Mouse (Mus musculus) intestine, embryonic 14.5 days (tissue): Measurements from ENCODE around the gene Dnajb4. TPM values are rescaled to one million over a fixed set of nuclear protein-coding genes. Genes with fewer than 3 reads are reported as not detected.
"Not testable (repeated sequence)": the region's sequence is repeated elsewhere in the genome, so short reads cannot be mapped to it uniquely, and the experiment has no call there.

Experiments
- ATAC-seq: fragments of 200-750 bp; cut with Nextera tagmentation; replicated peaks from 2 replicates; pipeline ENCODE4 v1.8.0; 2017; ENCODE audit warnings: low read depth, moderate number of reproducible peaks, moderate TSS enrichment, moderate library complexity; ENCODE audit not compliant: low FRiP score, low TSS enrichment
- DNase-seq: peaks from one replicate; pipeline ENCODE4 v3.0.0-alpha.2; 2018; ENCODE audit warnings: low spot score
- H3K27ac ChIP-seq: fragments of 300-500 bp; sonication (generic); 2 replicates; pipeline ENCODE4 v1.5.1; 2014; ENCODE audit warnings: low read depth, mild to moderate bottlenecking, control low read depth
- H3K27me3 ChIP-seq: fragments of 300-500 bp; sonication (generic); replicated peaks from 2 replicates; pipeline ENCODE4 v1.6.1; 2014; ENCODE audit warnings: low read length, control low read depth; ENCODE audit not compliant: control insufficient read depth, insufficient read depth
- H3K36me3 ChIP-seq: fragments of 300-500 bp; sonication (generic); 2 replicates; pipeline ENCODE4 v1.6.1; 2014; ENCODE audit warnings: low read length, control low read depth; ENCODE audit not compliant: control insufficient read depth, insufficient read depth
- H3K4me1 ChIP-seq: fragments of 300-500 bp; sonication (generic); replicated peaks from 2 replicates; pipeline ENCODE4 v1.6.1; 2014; ENCODE audit warnings: low read length, control low read depth, mixed read lengths; ENCODE audit not compliant: control insufficient read depth, insufficient read depth
- H3K4me2 ChIP-seq: fragments of 300-500 bp; sonication (generic); 2 replicates; pipeline ENCODE4 v1.6.1; 2014; ENCODE audit warnings: low read length
- H3K4me3 ChIP-seq: fragments of 300-500 bp; sonication (generic); 2 replicates; pipeline ENCODE4 v1.5.1; 2014; ENCODE audit warnings: low read depth, low read length, control low read depth, mixed read lengths
- H3K9ac ChIP-seq: fragments of 300-500 bp; sonication (generic); 2 replicates; pipeline ENCODE4 v1.6.1; 2014; ENCODE audit warnings: mild to moderate bottlenecking, low read length
- H3K9me3 ChIP-seq: fragments of 300-500 bp; sonication (generic); 2 replicates; pipeline ENCODE4 v1.6.1; 2016; ENCODE audit warnings: low read length, control low read depth; ENCODE audit not compliant: control insufficient read depth
- WGBS: fragments of 180-500 bp; shearing (Covaris S2); extraction: QIAGEN DNeasy Blood & Tissue Kit; methylation state at CpG from one replicate; pipeline ENCODE4 v1.1.7; 2014; 5-methylcytosine and 5-hydroxymethylcytosine counted together
- polyA plus RNA-seq: library from polyadenylated mRNA; unstranded; fragments of >200 nt; fragmentation: Nextera tagmentation; extraction: Ambion mirVana; gene quantifications from 2 replicates; pipeline ENCODE4 v1.2.1, GENCODE M21; 2014

Dnajb4 gene
- 24.1 and 25.9 TPM in 2 replicates for polyA plus RNA-seq

GRCm38 (mm10) chr3:152209967-152210634, at the start of gene Dnajb4, which contains the start of gene Fubp1:
Dnajb4 (minus strand) TSS chr3:152210302.
Fubp1 (plus strand) TSS chr3:152210422.
- peak; percentile 96 for ATAC-seq
- WGBS: under 1% methylated on average over 85 of the region's 85 CpGs

GRCm38 (mm10) chr3:152259409-152259808, 49.3 kb upstream of the Dnajb4 start:
- H3K4me3 ChIP-seq, H3K27ac ChIP-seq, H3K9ac ChIP-seq, H3K4me2 ChIP-seq, H3K36me3 ChIP-seq, H3K4me1 ChIP-seq, H3K9me3 ChIP-seq, H3K27me3 ChIP-seq: not testable (repeated sequence)
- ATAC-seq: peak; percentile 68; the same call in 1 of the 2 replicates
- 37% methylated on average over 7 of the region's 9 CpGs for WGBS
- DNase-seq: peak; percentile 91

More at GRCm38 (mm10) chr3:152209967-152210634, at the start of gene Dnajb4, which contains the start of gene Fubp1:
- Histone ChIP-seq H3K9ac (peak within 1 kb of the TSS; percentile 100), H3K4me3 (peak within 1 kb of the TSS; percentile 98), H3K27ac (peak within 1 kb of the TSS; percentile 100), H3K36me3 (peaks cover 14% of the 10 kb centered on the region), H3K4me1 (peaks cover 27% of the 10 kb centered on the region), H3K27me3 (no peaks in the 10 kb centered on the region), H3K4me2 (peak within 1 kb of the TSS; percentile 95), H3K9me3 (no peaks in the 10 kb centered on the region)
- DNase-seq: peak; percentile 99

DNA sequence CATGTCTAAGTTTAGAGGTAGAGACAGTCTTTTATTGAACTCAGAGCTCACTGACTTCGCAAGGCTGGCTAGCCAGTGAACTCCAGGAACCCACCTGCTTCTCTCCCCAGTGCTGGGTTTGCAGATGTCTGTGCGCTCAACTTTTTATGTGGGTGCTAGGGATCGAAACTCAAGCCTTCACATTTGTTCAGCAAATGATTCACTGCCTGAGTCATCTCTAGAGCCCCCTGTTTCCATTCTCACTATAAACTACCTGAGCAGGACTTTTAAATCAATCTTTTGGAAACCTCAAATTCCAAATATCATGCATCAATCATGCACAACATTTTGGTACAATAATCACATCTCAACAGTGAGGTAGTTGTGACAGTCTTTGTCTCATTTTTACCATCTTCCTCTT, 47.4 kb upstream of the Dnajb4 start:
- H3K4me3 ChIP-seq: no peak overlapping the region
- ATAC-seq (no peak), DNase-seq (no peak)
- no peak overlapping the region for H3K4me2 ChIP-seq
- no peaks in the 10 kb centered on the region; the same call in 1 of the 2 replicates for H3K4me1 ChIP-seq
- 87% methylated on average over 3 of the region's 3 CpGs for WGBS
- H3K27ac ChIP-seq: no peak overlapping the region
- no peak overlapping the region for H3K9ac ChIP-seq
- no peaks in the 10 kb centered on the region for H3K27me3 ChIP-seq
- H3K9me3 ChIP-seq: no peaks in the 10 kb centered on the region
- no peaks in the 10 kb centered on the region for H3K36me3 ChIP-seq

DNA sequence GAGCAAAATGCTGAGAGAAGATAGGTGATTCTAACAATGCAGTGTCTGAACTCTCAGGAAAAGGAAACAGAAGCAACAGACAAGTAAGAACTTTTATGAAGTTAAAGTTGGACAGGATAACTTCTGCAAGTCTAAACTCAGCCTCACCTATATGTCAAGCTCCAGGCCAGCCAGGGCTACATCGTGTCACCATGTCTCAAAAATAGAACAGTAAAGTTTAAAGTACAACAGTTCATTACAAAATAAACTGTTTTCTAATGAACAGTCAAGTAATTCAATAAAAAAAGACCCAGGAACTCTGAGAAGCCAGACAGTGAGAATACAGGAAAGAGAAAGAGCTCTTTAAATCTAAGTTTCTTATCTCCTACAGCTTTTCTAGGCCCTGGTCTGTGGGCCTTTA, 40.4 kb upstream of the Dnajb4 start:
- DNase-seq (no peak), ATAC-seq (no peak)
- H3K4me2 ChIP-seq: no peak overlapping the region
- 82% methylated on average over 1 of the region's 1 CpGs for WGBS
- no peaks in the 10 kb centered on the region for H3K27me3 ChIP-seq
- no peaks in the 10 kb centered on the region; the same call in 1 of the 2 replicates for H3K4me1 ChIP-seq
- no peak overlapping the region for H3K4me3 ChIP-seq
- H3K36me3 ChIP-seq: peaks cover 11% of the 10 kb centered on the region
- H3K9ac ChIP-seq: no peak overlapping the region
- no peak overlapping the region for H3K27ac ChIP-seq
- H3K9me3 ChIP-seq: no peaks in the 10 kb centered on the region

DNA sequence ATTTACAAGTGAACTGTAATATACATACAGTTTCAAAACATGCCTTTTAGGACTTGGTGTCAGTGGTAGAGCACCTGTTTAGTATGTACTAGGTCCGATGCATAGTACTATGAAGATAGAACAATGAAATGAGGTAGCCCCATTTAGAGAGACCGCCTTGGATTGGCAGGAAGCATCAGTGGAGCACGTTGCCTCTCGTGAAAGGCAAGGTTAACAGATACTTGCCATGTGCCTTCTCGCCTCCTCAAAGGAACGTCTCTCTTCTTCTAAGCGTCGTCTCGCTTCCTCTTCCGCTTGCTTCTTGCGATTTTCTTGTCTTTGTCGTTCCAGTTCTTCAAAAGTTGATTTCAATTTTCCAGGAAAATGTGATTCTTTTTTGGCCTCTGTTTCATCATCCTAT, 37.6 kb upstream of the Dnajb4 start:
- no peak overlapping the region for H3K9ac ChIP-seq
- no peaks in the 10 kb centered on the region for H3K27me3 ChIP-seq
- no peak overlapping the region for H3K4me2 ChIP-seq
- DNase-seq (no peak), ATAC-seq (no peak)
- H3K4me3 ChIP-seq: no peak overlapping the region
- H3K36me3 ChIP-seq: peaks cover 14% of the 10 kb centered on the region
- peaks cover 2% of the 10 kb centered on the region; the same call in 1 of the 2 replicates for H3K9me3 ChIP-seq
- H3K27ac ChIP-seq: no peak overlapping the region
- no peaks in the 10 kb centered on the region for H3K4me1 ChIP-seq
- WGBS: 87% methylated on average over 12 of the region's 12 CpGs

DNA sequence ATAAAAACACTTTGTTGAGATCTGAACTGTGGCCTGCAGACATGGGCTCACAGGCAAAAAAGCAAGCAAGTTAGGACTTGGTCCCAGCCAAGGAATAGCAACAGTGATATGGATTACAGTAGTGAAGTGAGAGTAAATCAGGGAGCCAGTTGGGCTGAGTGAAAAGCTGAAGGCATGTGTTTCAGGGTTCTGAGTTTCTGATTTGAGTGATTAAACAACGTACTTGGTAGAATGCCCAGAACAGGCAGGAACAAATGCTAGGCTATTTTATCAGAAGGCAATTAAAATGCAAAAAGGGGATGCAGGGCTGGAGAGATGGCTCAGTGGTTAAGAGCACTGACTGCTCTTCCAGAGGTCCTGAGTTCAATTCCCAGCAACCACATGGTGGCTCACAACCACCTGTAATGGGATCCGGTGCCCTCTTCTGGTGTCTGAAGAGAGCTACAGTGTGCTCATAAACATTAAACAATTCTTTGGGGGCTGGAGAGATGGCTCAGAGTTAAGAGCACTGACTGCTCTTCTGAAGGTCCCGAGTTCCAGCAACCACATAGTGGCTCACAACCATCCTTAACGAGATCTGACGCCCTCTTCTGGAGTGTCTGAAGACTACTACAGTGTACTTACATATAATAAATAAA, 35.3 kb upstream of the Dnajb4 start:
- H3K27me3 ChIP-seq: no peaks in the 10 kb centered on the region
- H3K4me3 ChIP-seq: no peak overlapping the region
- no peak overlapping the region for H3K9ac ChIP-seq
- ATAC-seq: no peak
- peaks cover 19% of the 10 kb centered on the region for H3K36me3 ChIP-seq
- no peak overlapping the region for H3K4me2 ChIP-seq
- H3K27ac ChIP-seq: no peak overlapping the region
- H3K4me1 ChIP-seq: no peaks in the 10 kb centered on the region
- 78% methylated on average over 5 of the region's 5 CpGs for WGBS
- peaks cover 2% of the 10 kb centered on the region; the same call in 1 of the 2 replicates for H3K9me3 ChIP-seq
- DNase-seq: no peak

- WGBS: 78% methylated on average over 4 of the region's 4 CpGs
- peaks cover 25% of the 10 kb centered on the region for H3K36me3 ChIP-seq
- no peak overlapping the region for H3K4me2 ChIP-seq
- H3K4me1 ChIP-seq: no peaks in the 10 kb centered on the region
- DNase-seq: no peak
- peaks cover 2% of the 10 kb centered on the region; the same call in 1 of the 2 replicates for H3K9me3 ChIP-seq
- H3K27ac ChIP-seq: no peak overlapping the region
- no peak overlapping the region for H3K4me3 ChIP-seq
- no peak for ATAC-seq
- no peaks in the 10 kb centered on the region for H3K27me3 ChIP-seq
- no peak overlapping the region for H3K9ac ChIP-seq
Measured at GRCm38 (mm10) chr3:152243304-152243703, 33.2 kb upstream of the Dnajb4 start.

- Histone ChIP-seq H3K4me1 (no peaks in the 10 kb centered on the region), H3K27ac (no peak overlapping the region), H3K9me3 (peaks cover 2% of the 10 kb centered on the region; the same call in 1 of the 2 replicates), H3K4me3 (no peak overlapping the region), H3K4me2 (no peak overlapping the region), H3K36me3 (peaks cover 43% of the 10 kb centered on the region), H3K9ac (no peak overlapping the region), H3K27me3 (no peaks in the 10 kb centered on the region)
- ATAC-seq (no peak), DNase-seq (no peak)
- WGBS: 58% methylated on average over 3 of the region's 3 CpGs
Measured at GRCm38 (mm10) chr3:152241098-152241497, 31.0 kb upstream of the Dnajb4 start.
